Mouse (Mus musculus) hindbrain, postnatal 0 days (tissue): ENCODE results near the gene Tubb4a. TPM values are rescaled to one million over a fixed set of nuclear protein-coding genes. Genes with fewer than 3 reads are reported as not detected.
"Not testable (repeated sequence)": the region's sequence is repeated elsewhere in the genome, so short reads cannot be mapped to it uniquely, and the experiment has no call there.

Experiments used
- ATAC-seq: fragments of 200-750 bp; cut with Nextera tagmentation; 2 replicates; pipeline ENCODE4 v1.8.0; 2017; ENCODE audit warnings: mild to moderate bottlenecking, moderate TSS enrichment, moderate library complexity
- DNase-seq: peaks from one replicate; pipeline ENCODE4 v3.0.0-alpha.2; 2015; ENCODE audit warnings: low spot score
- H3K27ac ChIP-seq: fragments of 300-500 bp; sonication (generic); 2 replicates; pipeline ENCODE4 v1.5.1; 2014; ENCODE audit warnings: mild to moderate bottlenecking
- H3K27me3 ChIP-seq: fragments of 300-500 bp; sonication (generic); 2 replicates; pipeline ENCODE4 v1.6.1; 2014; ENCODE audit warnings: low read length, mixed read lengths; ENCODE audit not compliant: insufficient read depth
- H3K36me3 ChIP-seq: fragments of 300-500 bp; sonication (generic); 2 replicates; pipeline ENCODE4 v1.6.1; 2014; ENCODE audit warnings: low read length, mixed read lengths; ENCODE audit not compliant: insufficient read depth
- H3K4me1 ChIP-seq: fragments of 300-500 bp; sonication (generic); 2 replicates; pipeline ENCODE4 v1.6.1; 2014; ENCODE audit warnings: antibody characterized with exemption, low read length, mixed read lengths; ENCODE audit not compliant: insufficient read depth
- H3K4me2 ChIP-seq: fragments of 300-500 bp; sonication (generic); 2 replicates; pipeline ENCODE4 v1.6.1; 2014; ENCODE audit warnings: low read depth, mild to moderate bottlenecking, low read length, moderate library complexity, mixed read lengths
- H3K4me3 ChIP-seq: fragments of 300-500 bp; sonication (generic); 2 replicates; pipeline ENCODE4 v1.5.1; 2014; ENCODE audit warnings: low read length
- H3K9ac ChIP-seq: fragments of 300-500 bp; sonication (generic); replicated peaks from 2 replicates; pipeline ENCODE4 v1.6.1; 2014; ENCODE audit warnings: mild to moderate bottlenecking, low read length, moderate library complexity, mixed read lengths
- H3K9me3 ChIP-seq: fragments of 300-500 bp; sonication (generic); 2 replicates; pipeline ENCODE4 v1.6.1; 2016; ENCODE audit warnings: low read length, mixed read lengths
- CTCF ChIP-seq: IDR thresholded peaks from 2 replicates; pipeline ENCODE4 v1.5.1; 2016; ENCODE audit warnings: antibody characterized with exemption, control low read depth, low read depth
- WGBS: fragments of 180-500 bp; shearing (Covaris S2); extraction: QIAGEN DNeasy Blood & Tissue Kit; methylation state at CpG from one replicate; pipeline ENCODE4 v1.1.7; 2014; 5-methylcytosine and 5-hydroxymethylcytosine counted together
- polyA plus RNA-seq: library from polyadenylated mRNA; unstranded; fragments of >200 nt; fragmentation: Nextera tagmentation; extraction: Ambion mirVana; gene quantifications from 2 replicates; pipeline ENCODE4 v1.2.1, GENCODE M21; 2015
- total RNA-seq: library from RNA; depleted of rRNA; stranded (reverse); fragments of >200 nt; gene quantifications from 2 replicates; pipeline ENCODE4 v1.2.3, GENCODE M21; 2014; rRNA removed

Gene Tubb4a
- total RNA-seq: 201 and 209 TPM in 2 replicates
- 295 and 346 TPM in 2 replicates for polyA plus RNA-seq

- TF ChIP-seq CTCF: peak; percentile 44; the same call in 1 of the 2 replicates
- Histone ChIP-seq H3K36me3 (no peaks in the 10 kb centered on the region), H3K4me1 (peaks cover 6% of the 10 kb centered on the region; the same call in 1 of the 2 replicates), H3K4me3 (peak within 1 kb of the TSS; percentile 57), H3K4me2 (peak within 1 kb of the TSS; percentile 73), H3K27ac (peak within 1 kb of the TSS; percentile 85), H3K27me3 (no peaks in the 10 kb centered on the region), H3K9ac (peak within 1 kb of the TSS; percentile 79), H3K9me3 (no peaks in the 10 kb centered on the region)
- peak; percentile 90 for DNase-seq
- WGBS: under 1% methylated on average over 31 of the region's 31 CpGs
- peak; percentile 95 for ATAC-seq
Measured at GRCm38 (mm10) chr17:57087049-57087832, at the start of gene Tubb4a. Tubb4a (minus strand) TSS chr17:57087782.

- Histone ChIP-seq H3K27ac (no peak overlapping the region), H3K4me3 (no peak overlapping the region), H3K36me3 (no peaks in the 10 kb centered on the region), H3K9ac (no peak overlapping the region), H3K9me3 (no peaks in the 10 kb centered on the region), H3K4me1 (no peaks in the 10 kb centered on the region), H3K4me2 (no peak overlapping the region), H3K27me3 (no peaks in the 10 kb centered on the region)
- 85% methylated on average over 3 of the region's 3 CpGs for WGBS
- TF ChIP-seq CTCF: no peak
- ATAC-seq (no peak), DNase-seq (no peak)
Measured at GRCm38 (mm10) chr17:57135635-57136034, 48.1 kb upstream of the Tubb4a start.

GRCm38 (mm10) chr17:57134693-57135092 is 47.1 kb upstream of the Tubb4a start:
- WGBS: 88% methylated on average over 2 of the region's 2 CpGs
- no peaks in the 10 kb centered on the region for H3K27me3 ChIP-seq
- ATAC-seq (no peak), DNase-seq (no peak)
- H3K4me3 ChIP-seq: no peak overlapping the region
- no peak for TF ChIP-seq CTCF
- no peak overlapping the region for H3K27ac ChIP-seq
- no peak overlapping the region for H3K9ac ChIP-seq
- no peaks in the 10 kb centered on the region for H3K9me3 ChIP-seq
- H3K36me3 ChIP-seq: no peaks in the 10 kb centered on the region
- no peak overlapping the region for H3K4me2 ChIP-seq
- H3K4me1 ChIP-seq: no peaks in the 10 kb centered on the region

GRCm38 (mm10) chr17:57134021-57134420 is 46.4 kb upstream of the Tubb4a start:
- not testable (repeated sequence) for H3K27ac ChIP-seq, H3K27me3 ChIP-seq, H3K9ac ChIP-seq, H3K4me2 ChIP-seq, H3K4me3 ChIP-seq, H3K4me1 ChIP-seq, H3K9me3 ChIP-seq, H3K36me3 ChIP-seq, DNase-seq, ATAC-seq
- WGBS: 21% methylated on average over 3 of the region's 3 CpGs

GRCm38 (mm10) chr17:57131793-57132192 is 44.2 kb upstream of the Tubb4a start:
- ATAC-seq (no peak), DNase-seq (no peak)
- Histone ChIP-seq H3K27ac (no peak overlapping the region), H3K4me1 (no peaks in the 10 kb centered on the region), H3K9ac (no peak overlapping the region), H3K36me3 (no peaks in the 10 kb centered on the region), H3K9me3 (no peaks in the 10 kb centered on the region), H3K4me3 (no peak overlapping the region), H3K4me2 (no peak overlapping the region), H3K27me3 (no peaks in the 10 kb centered on the region)
- 93% methylated on average over 1 of the region's 1 CpGs for WGBS
- no peak for TF ChIP-seq CTCF

- TF ChIP-seq CTCF: no peak
- H3K4me2 ChIP-seq: no peak overlapping the region
- H3K4me1 ChIP-seq: no peaks in the 10 kb centered on the region
- H3K9ac ChIP-seq: no peak overlapping the region
- no peaks in the 10 kb centered on the region for H3K36me3 ChIP-seq
- no peaks in the 10 kb centered on the region for H3K27me3 ChIP-seq
- no peak overlapping the region for H3K4me3 ChIP-seq
- ATAC-seq: no peak
- WGBS: 66% methylated on average over 3 of the region's 3 CpGs
- H3K27ac ChIP-seq: no peak overlapping the region
- H3K9me3 ChIP-seq: no peaks in the 10 kb centered on the region
- no peak for DNase-seq
Measured at GRCm38 (mm10) chr17:57125853-57126622, 38.5 kb upstream of the Tubb4a start.

GRCm38 (mm10) chr17:57124792-57125191 is 37.2 kb upstream of the Tubb4a start:
- no peaks in the 10 kb centered on the region for H3K36me3 ChIP-seq
- H3K27ac ChIP-seq: no peak overlapping the region
- H3K27me3 ChIP-seq: no peaks in the 10 kb centered on the region
- H3K9ac ChIP-seq: no peak overlapping the region
- no peak for TF ChIP-seq CTCF
- H3K4me1 ChIP-seq: no peaks in the 10 kb centered on the region
- ATAC-seq (no peak), DNase-seq (no peak)
- H3K4me3 ChIP-seq: no peak overlapping the region
- no peaks in the 10 kb centered on the region for H3K9me3 ChIP-seq
- WGBS: 87% methylated on average over 4 of the region's 4 CpGs
- H3K4me2 ChIP-seq: no peak overlapping the region
